Mouse (Mus musculus): ENCODE measurements around the gene Frmd5. TPM values are rescaled to one million over a fixed set of nuclear protein-coding genes. Genes with fewer than 3 reads are reported as not detected.
"Not testable (repeated sequence)": the region's sequence is repeated elsewhere in the genome, so short reads cannot be mapped to it uniquely, and the experiment has no call there.

The Frmd5 gene
- total RNA-seq, 2 experiments from 2014 or later, result not detected

- ATAC-seq (replicated peaks; ENCODE audit: low FRiP score, low TSS enrichment, poor library complexity, severe bottlenecking), result no peak
Measured at GRCm38 (mm10) chr2:121588309-121588694, 218.6 kb downstream of the Frmd5 start.

GRCm38 (mm10) chr2:121587523-121588308 lies 219.2 kb downstream of the Frmd5 start:
- peak; percentile 60 for ATAC-seq (replicated peaks; ENCODE audit: low FRiP score, low TSS enrichment, poor library complexity, severe bottlenecking)

DNA sequence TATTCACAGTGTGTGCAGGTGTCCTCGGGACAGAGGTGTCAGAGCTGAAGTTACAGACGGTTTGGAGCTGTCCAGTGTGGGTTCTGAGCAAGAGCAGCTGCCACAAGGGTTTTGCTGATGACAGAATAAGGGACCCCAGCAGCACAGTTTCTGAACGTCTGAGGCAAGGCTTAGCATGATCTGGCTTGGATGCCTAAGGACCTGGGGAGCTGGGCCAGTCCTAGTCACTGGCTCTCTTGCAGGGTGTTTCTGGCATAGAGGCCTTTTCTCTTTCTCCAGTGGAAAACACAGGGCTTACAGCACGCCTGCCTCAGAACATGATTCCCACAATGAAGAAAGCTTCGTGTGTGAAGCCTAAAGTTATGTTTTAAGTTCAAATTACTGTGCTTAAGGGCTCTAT lies 222.2 kb downstream of the Frmd5 start:
- ATAC-seq (replicated peaks; ENCODE audit: low FRiP score, low TSS enrichment, poor library complexity, severe bottlenecking), result no peak

GRCm38 (mm10) chr2:121583468-121584116 lies 223.3 kb downstream of the Frmd5 start:
- no peak for ATAC-seq (replicated peaks; ENCODE audit: low FRiP score, low TSS enrichment, poor library complexity, severe bottlenecking)

GRCm38 (mm10) chr2:121582809-121583376 lies 224.0 kb downstream of the Frmd5 start:
- no peak for ATAC-seq (replicated peaks; ENCODE audit: low FRiP score, low TSS enrichment, poor library complexity, severe bottlenecking)

GRCm38 (mm10) chr2:121575741-121576201 lies 231.1 kb downstream of the Frmd5 start:
- ATAC-seq (replicated peaks; ENCODE audit: low FRiP score, low TSS enrichment, poor library complexity, severe bottlenecking), result no peak

- ATAC-seq (replicated peaks; ENCODE audit: low FRiP score, low TSS enrichment, poor library complexity, severe bottlenecking), result peak; percentile 16; the same call in 1 of the 2 replicates
Measured at GRCm38 (mm10) chr2:121574066-121574630, 232.7 kb downstream of the Frmd5 start.

GRCm38 (mm10) chr2:121571780-121572179 lies 235.1 kb downstream of the Frmd5 start:
- ATAC-seq (replicated peaks; ENCODE audit: low FRiP score, low TSS enrichment, poor library complexity, severe bottlenecking), result peak; percentile 88

DNA sequence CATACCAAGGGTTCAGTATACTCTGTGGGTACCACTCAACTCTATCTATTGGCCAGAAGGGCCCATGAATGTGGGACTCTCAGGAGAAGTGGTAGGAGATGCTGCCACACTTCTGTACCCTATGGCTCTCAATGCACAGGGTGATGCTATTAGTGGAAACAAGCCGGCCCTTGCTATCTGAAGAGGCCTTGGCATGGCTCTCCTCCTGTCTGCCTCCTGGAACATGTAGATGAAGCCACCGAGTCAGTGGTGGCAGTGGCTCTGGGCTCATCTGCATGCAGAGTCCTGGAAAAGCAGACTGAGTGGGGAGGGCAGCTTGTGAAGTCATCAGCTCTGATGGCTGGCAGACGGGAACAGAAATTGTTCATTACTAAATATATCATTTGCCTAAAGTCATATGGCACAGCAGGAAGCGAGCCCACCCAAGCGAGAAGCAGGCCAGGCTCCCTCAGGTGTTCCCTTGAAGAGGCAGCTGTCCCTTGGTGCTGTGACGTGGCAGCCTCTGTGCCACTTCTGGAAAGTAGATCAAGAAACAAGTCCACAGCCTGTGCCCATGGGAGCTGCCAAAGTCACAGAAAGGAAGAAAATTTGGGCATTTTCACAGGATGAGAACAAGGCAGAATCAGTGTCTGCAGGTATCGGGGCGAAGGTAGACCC lies 235.8 kb downstream of the Frmd5 start:
- ATAC-seq (replicated peaks; ENCODE audit: low FRiP score, low TSS enrichment, poor library complexity, severe bottlenecking), result no peak

GRCm38 (mm10) chr2:121570049-121570448 lies 236.8 kb downstream of the Frmd5 start:
- no peak for ATAC-seq (replicated peaks; ENCODE audit: low FRiP score, low TSS enrichment, poor library complexity, severe bottlenecking)

DNA sequence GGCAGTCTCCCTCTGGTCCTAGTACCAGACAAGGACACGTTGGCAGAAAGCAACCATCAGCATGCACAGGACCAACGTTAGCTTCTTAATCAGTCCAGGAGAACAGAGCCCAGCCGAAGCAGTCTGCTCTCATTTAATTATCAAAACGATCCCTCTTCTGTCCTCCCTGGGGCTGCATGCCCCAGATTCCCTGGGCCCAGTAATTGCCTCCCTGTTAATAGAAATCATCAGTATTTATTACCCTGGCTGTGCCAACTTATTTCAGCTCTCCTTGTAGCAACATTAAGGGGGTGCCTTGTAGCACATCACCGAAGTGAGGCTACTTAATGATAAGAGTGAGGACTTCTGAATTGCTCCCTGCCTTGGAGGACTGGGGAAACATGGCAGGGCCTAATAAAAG lies 241.0 kb downstream of the Frmd5 start:
- no peak for ATAC-seq (replicated peaks; ENCODE audit: low FRiP score, low TSS enrichment, poor library complexity, severe bottlenecking)

DNA sequence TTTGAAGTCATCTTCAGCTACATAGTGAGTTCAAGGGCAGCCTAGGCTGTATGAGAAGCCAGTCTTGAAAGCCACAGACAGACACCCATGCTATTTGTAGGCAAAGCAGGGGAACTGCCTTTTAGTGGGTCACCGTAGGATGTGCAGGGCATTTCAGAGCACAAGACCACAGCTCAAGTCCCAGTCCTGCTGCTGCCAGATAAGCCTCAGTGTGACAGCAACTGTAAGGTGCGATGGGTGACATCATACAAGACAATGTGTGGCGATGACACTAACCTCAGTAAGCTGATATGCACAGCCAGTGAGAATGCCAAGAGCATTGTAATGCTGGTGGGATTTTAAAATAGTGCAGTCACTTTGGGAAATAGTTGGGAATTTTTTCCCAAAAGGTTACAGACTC lies 243.8 kb downstream of the Frmd5 start:
- ATAC-seq (replicated peaks; ENCODE audit: low FRiP score, low TSS enrichment, poor library complexity, severe bottlenecking), result peak; percentile 95

GRCm38 (mm10) chr2:121551271-121551670 lies 255.6 kb downstream of the Frmd5 start:
- ATAC-seq (replicated peaks; ENCODE audit: low FRiP score, low TSS enrichment, poor library complexity, severe bottlenecking), result no peak

DNA sequence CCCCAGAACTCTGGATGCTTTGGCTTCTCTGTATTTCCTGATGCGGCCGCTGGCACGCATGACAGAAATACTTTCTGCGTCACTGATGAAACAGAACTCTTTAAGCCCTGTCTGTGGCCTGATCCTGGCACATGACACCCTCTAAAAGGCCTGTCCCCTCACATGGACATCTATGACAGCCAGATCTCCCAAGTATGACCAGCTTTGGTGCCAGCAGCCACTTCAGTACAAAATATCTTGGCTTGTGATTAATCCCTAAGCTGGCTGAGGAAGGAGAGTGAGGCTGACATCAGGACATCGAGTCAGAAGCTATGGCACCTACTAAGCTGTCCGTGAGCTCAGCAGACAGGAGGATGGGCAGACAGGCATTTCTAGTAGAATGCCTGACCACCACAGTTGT lies 257.3 kb downstream of the Frmd5 start:
- ATAC-seq (replicated peaks; ENCODE audit: low FRiP score, low TSS enrichment, poor library complexity, severe bottlenecking), result no peak

GRCm38 (mm10) chr2:121544829-121545228 lies 262.1 kb downstream of the Frmd5 start:
- peak; percentile 58; the same call in 1 of the 2 replicates for ATAC-seq (replicated peaks; ENCODE audit: low FRiP score, low TSS enrichment, poor library complexity, severe bottlenecking)

- ATAC-seq (replicated peaks; ENCODE audit: low FRiP score, low TSS enrichment, poor library complexity, severe bottlenecking), result no peak
Measured at GRCm38 (mm10) chr2:121525056-121525455, 281.8 kb downstream of the Frmd5 start.

DNA sequence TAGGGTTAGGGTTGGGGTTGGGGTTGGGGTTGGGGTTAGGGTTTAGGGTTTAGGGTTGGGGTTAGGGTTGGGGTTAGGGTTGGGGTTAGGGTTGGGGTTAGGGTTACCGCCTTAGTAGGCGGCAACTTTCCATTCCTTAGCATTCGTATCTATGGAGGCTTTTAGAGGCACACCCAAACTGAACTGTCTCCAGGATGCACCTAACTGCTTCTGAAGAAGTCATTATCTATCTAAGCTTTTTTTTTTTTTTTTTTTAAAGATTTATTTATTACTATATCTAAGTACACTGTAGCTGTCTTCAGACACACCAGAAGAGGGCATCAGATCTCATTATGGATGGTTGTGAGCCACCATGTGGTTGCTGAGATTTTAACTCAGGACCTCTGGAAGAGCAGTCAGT lies 284.1 kb downstream of the Frmd5 start:
- ATAC-seq (replicated peaks; ENCODE audit: low FRiP score, low TSS enrichment, poor library complexity, severe bottlenecking), result not testable (repeated sequence)

GRCm38 (mm10) chr2:121522006-121522405 lies 284.9 kb downstream of the Frmd5 start:
- ATAC-seq (replicated peaks; ENCODE audit: low FRiP score, low TSS enrichment, poor library complexity, severe bottlenecking), result peak; percentile 73

DNA sequence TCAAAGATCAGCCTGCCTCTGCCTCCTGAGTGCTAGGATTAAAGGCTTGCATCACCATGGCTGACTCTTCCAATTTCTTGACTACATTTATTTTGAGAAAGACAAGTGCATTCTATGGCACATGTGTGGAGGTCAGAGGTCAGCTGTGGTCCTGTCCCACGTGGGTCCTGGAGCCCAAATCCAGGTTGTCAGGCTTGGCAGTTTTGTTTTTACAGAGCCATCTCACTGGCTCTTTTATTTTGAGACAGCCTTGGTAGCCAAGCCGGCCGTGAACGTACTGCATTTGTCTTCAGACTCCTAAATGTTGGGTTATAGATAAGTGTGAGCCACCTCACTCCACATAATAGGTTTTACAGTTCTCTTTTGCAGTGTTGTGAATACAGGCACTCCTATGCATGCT lies 288.2 kb downstream of the Frmd5 start:
- not testable (repeated sequence) for ATAC-seq (replicated peaks; ENCODE audit: low FRiP score, low TSS enrichment, poor library complexity, severe bottlenecking)

DNA sequence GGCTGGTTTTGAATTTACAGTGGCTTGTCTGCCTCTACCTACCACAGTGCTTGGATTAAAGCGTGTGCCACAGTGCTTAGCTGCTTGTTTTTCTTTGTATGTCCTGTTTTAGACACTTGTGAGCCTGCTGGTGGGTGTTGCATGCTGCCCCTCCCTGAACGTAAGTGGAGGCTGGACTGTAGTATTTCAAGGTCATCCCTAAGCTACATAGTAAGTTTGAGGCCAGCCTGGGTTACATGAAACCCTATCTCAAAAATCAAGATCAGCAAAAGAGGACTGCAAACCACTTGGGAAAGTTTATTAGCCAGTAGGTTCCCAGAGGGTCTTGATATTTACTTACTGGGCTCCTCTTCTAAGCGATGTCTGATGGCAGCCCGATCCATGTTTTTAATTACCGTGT lies 288.8 kb downstream of the Frmd5 start:
- no peak for ATAC-seq (replicated peaks; ENCODE audit: low FRiP score, low TSS enrichment, poor library complexity, severe bottlenecking)

Data from megakaryocyte-erythroid progenitor cell, adult 5-6 weeks (primary cell).